Mouse (Mus musculus) left cerebral cortex, postnatal 25 days (tissue): ENCODE results near the gene Fam160b1. TPM values are rescaled to one million over a fixed set of nuclear protein-coding genes. Genes with fewer than 3 reads are reported as not detected.

ENCODE experiments used
- DNase-seq, 2 experiments: peaks; one replicate each; pipeline ENCODE4 v3.0.0; 2022; ENCODE audit warnings: low spot score in 2 of 2, mixed read lengths in 1 of 2
- intact Hi-C: fragments of 180-260 bp; cut with DNase I; formaldehyde crosslinking; loops from one replicate; pipeline ENCODE4 v1.15.1; 2025
- total RNA-seq, 2 experiments: library from RNA; stranded (reverse); gene quantifications; 2 replicates each; pipeline ENCODE4 v1.2.3; 2021

Gene Fam160b1
- total RNA-seq, 2 experiments from 2014 or later: 23.3 to 24.0 TPM

GRCm38 (mm10) chr19:57411375-57412196, 51.1 kb downstream of the Fam160b1 start:
- intact Hi-C loops: no loop called here
- peak; percentile 34 to 57 for DNase-seq

- intact Hi-C loops: no loop called here
- DNase-seq: no peak
Observed at GRCm38 (mm10) chr19:57413170-57413569, 52.7 kb downstream of the Fam160b1 start.

DNA sequence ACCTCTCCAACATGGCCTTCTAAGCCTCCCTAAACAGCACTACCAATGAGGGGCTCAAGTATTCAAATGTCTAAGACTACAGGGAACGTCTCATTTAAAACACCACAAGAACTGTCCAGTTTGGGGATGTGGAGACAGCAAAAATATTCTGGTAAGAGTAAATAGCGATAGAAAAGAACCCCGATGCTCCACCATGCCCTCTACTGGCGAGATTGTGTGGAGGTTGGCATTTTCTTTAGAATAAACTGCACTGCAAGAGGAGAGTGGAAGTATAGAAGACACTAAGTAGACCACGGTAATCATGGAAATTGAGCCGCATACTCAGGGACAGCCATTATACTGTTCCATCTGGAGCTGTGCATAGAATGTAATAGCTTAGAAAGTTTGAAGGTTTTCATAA, 53.4 kb downstream of the Fam160b1 start:
- no peak for DNase-seq
- intact Hi-C loops: no loop called here

GRCm38 (mm10) chr19:57415031-57415807, 54.7 kb downstream of the Fam160b1 start:
- DNase-seq: peak; percentile 25 to 58
- intact Hi-C loops: no loop called here

DNA sequence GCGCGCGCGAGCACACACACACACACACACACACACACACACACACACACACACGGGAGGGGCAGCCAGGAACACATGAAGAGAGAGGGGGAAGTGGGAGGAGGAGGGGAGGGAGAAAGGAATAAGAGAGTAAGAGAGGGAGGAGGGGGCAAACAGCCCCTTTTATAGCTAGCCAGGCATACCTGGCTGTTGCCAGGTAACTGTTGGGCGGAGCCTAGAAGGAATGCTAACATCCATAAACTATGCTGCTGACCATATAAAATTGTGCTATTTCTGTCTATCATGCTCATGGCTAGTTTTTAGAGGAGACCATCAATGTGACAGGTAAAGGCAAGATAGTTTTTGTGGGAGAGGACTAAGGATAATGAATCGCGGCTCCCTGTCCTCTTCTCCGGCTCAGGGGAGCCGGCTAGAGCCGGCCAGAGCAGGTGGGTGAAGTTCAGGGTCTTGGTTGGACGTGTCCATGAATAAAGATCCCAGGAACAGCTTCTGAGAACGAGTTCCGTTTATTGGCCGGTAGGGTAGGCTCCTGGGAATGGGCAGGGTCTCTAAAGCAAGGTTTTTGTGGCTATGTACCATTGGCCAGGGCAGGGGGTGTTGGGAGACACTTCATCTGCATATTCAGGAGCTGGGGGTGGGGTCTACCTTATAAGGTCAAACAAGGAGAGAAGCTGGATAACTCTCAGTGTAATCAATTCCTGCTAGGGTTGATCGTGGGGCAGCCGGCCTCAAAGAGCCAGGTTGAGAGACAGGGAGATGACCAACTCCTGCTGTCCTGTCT, 57.5 kb downstream of the Fam160b1 start:
- DNase-seq: no peak
- intact Hi-C loops: no loop called here

DNA sequence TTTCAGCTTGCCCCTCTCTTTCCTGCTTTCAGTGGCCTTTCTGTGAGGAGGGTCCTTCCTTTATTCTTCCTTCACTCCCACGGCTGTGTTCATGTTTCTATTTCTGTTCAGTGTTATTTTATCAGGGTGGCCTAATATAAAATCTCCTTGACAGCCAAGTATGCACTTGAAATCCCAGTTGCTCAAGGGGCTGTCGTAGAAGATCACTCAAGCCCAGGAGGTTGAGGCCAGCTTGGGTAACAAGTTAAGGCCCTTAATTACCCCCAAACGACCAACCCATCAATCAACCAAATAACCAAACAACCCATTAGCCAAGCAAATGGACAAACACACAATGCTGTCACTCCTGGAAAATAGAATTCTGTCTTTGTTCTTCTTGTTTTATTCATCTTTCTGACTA, 62.9 kb downstream of the Fam160b1 start:
- DNase-seq: no peak
- intact Hi-C loops: no loop called here

- intact Hi-C loops: no loop called here
- no peak for DNase-seq
Observed at GRCm38 (mm10) chr19:57425296-57425695, 64.8 kb downstream of the Fam160b1 start.

- intact Hi-C loops: no loop called here
- no peak for DNase-seq
Observed at GRCm38 (mm10) chr19:57426841-57427240, 66.4 kb downstream of the Fam160b1 start.

GRCm38 (mm10) chr19:57427756-57428438, 67.4 kb downstream of the Fam160b1 start:
- intact Hi-C loops: no loop called here
- DNase-seq: no peak

DNA sequence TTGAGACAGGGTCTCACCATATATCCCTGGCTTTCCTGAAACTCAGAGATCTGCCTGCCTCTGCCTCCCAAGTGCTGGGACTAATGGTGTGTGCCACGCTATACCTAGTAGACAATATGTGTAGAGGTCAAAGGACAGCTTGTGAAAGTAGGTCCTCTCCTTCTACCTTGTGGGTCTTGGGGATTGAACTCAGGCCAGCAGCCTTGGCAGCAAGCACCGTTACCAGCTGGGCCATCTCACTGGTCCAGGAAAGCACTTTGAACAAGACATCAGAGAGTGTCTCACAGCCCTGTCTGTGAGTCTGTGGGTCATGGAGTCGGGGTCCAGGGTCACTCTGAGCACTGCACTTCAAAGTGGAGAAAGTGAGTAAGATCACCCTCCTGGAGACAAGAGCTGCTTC, 68.2 kb downstream of the Fam160b1 start:
- intact Hi-C loops: no loop called here
- DNase-seq: no peak

- DNase-seq: no peak
- intact Hi-C loops: no loop called here
Observed at GRCm38 (mm10) chr19:57429926-57430325, 69.4 kb downstream of the Fam160b1 start.

- intact Hi-C loops: no loop called here
- DNase-seq: no peak
Observed at GRCm38 (mm10) chr19:57431476-57431875, 71.0 kb downstream of the Fam160b1 start.

- DNase-seq: no peak
- intact Hi-C loops: no loop called here
Observed at GRCm38 (mm10) chr19:57434024-57434423, 73.5 kb downstream of the Fam160b1 start.

DNA sequence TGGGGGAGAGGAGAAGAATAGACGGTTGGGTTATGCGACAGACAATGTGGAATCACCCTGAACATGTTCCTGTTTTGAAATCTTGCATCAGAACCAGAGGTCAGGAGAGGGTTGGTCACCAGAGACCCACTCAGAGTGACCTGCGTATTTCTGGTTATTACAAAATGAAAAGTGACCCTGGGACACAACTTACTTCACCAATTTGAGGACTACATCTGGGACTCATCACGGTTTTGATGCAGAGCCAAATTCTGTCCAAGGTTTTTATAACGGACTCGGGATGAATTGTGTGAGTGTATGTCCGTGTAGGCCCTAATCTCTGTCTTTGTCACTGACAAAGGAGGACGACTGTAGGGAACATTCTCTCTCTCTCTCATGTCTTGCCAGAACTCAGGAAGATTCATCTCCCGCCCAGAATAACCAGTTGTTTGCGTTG, 76.1 kb downstream of the Fam160b1 start:
- intact Hi-C loops: no loop called here
- DNase-seq: no peak

DNA sequence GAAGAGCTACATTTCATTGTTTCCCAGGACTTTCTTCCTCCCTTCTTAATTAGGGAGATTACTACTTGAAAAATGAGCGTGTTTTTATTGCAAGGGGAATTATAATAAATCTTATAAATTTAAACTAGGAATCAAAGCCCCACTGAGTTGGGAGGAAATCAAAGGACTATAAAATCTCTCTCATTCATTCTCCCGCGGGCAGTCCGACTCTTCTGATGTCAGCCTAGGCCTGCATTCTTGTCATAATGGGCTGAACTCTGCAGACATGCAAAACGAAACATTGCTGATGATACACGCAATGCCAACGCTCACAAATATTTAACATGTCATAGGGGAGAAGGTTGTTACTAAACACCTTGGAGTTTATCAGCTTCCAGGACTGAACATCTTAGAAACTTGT, 76.6 kb downstream of the Fam160b1 start:
- intact Hi-C loops: no loop called here
- DNase-seq: no peak

Other genes with a start within 250 kb of the Fam160b1 start
- 100 to 1,000 TPM; 106 to 113 TPM for gene Ablim1, start 45.8 kb upstream of the Fam160b1 start, total RNA-seq
- 10 to 100 TPM; 15.0 to 15.4 TPM for gene Trub1, start 92.2 kb downstream of the Fam160b1 start, total RNA-seq